Mouse (Mus musculus) testis, adult 2 months (tissue): Measurements from ENCODE around the gene Rpl15.

Source experiments
- CTCF ChIP-seq: fragments of 200-500 bp; IDR thresholded peaks from 2 replicates; pipeline ENCODE4 v1.5.1; 2012; ENCODE audit warnings: low read depth, mild to moderate bottlenecking, inconsistent platforms, low read length, moderate library complexity; ENCODE audit not compliant: control insufficient read depth, insufficient read depth, insufficient replicate concordance
- POLR2A ChIP-seq: fragments of 200-500 bp; IDR thresholded peaks from 2 replicates; pipeline ENCODE4 v1.6.1; 2012; ENCODE audit warnings: low read depth, mild to moderate bottlenecking, inconsistent platforms, low read length, moderate library complexity; ENCODE audit not compliant: control insufficient read depth

DNA sequence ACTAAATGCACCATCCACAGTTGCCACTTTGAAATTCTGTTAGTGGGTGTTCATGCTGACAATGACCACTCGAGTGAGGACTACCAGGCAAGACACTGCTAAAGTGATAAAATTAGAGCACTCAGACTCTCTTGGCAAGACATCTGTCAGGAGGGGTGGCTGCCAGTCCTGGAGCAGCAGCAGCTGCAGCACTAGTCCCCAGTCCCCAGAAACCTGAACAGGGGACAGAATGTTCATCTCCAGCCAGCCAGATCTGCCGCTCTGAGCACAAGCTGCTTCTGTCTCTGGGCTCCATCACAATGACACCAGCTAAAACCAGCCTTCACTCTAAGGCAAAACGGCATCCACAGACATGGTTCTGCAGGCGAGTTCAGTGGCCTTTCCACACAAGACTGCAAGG is 32.1 kb upstream of the Rpl15 start:
- TF ChIP-seq CTCF (no peak), POLR2A (no peak)
